Mouse (Mus musculus) thymus, postnatal 10 days (tissue): ENCODE results near the gene BC051019.

ENCODE experiments used
- DNase-seq, 2 experiments: peaks; one replicate each; pipeline ENCODE4 v3.0.0; 2021; ENCODE audit warnings: low spot score in 2 of 2

BC051019 gene

DNA sequence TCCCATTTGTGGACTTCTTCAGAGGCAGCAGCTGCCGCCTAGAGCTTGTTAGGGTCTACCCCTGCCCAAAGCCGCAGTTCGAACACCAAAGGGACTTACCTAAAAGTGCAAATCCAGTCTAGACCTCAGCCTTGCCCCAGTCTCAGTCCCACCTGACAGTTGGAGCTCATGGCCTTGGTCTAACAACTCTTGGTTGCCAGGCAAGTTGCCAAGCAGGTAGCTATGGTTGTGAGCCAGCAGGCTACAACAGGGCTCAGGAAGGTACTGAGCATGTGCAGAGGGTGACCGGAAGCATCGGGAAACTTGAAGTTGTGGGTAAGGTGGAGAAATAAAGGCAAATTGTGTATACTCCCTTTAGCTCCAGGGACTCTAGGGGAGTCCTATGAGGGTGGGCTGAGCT lies at the start of gene BC051019:
TSS of gene BC051019 (minus strand) at position 154 of the 400 bp plus-strand sequence.
- DNase-seq, result no peak

DNA sequence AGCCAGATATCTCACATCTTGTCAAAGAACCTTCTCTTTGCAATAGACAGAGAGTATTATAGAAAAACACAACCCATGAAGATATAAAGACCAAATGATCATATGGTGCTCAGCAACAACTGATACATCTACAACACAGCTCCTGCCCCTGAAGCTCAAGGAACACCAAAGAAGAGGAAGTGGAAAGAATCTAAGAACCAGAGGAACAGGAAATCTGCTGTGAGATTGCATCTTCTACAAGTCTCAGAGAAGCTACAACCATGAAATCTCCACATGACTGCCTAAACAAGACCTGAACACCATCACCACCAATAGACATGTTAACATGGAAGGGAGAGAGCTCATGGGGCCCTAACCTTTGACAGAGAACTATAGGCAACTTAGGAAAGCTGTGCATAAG lies 48.6 kb upstream of the BC051019 start:
- DNase-seq, result no peak

DNA sequence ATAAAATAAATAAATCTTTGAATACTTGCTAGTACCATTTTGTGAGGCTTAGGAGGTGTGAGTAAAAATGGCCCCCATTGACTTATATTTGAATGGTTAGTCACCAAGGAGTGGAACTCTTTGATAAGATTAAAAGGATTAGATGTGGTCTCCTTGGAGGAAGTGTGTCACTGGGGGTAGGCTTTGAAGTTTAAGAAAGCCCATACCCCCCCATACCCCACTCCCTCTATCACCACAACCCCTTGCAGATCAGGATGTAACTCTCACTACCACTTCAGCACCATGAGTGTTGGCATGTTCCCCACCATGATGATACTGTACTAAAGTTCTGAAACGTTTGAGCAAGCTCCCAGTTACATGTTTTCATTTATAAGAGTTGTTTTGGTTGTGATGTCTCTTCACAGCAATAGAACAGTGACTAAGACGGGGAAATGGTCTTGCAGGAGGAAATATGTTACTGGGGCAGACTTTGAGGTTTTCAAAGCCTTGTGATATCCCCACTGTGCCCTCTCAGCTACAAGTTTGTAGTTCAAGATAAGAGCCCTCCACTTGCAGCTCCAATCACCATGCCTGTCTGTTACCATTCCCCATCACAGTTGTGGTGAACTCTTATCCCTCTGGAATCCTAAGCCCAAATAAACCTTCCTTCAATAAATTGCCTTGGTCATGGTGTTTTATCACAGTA lies 45.2 kb upstream of the BC051019 start:
- DNase-seq, result no peak

DNA sequence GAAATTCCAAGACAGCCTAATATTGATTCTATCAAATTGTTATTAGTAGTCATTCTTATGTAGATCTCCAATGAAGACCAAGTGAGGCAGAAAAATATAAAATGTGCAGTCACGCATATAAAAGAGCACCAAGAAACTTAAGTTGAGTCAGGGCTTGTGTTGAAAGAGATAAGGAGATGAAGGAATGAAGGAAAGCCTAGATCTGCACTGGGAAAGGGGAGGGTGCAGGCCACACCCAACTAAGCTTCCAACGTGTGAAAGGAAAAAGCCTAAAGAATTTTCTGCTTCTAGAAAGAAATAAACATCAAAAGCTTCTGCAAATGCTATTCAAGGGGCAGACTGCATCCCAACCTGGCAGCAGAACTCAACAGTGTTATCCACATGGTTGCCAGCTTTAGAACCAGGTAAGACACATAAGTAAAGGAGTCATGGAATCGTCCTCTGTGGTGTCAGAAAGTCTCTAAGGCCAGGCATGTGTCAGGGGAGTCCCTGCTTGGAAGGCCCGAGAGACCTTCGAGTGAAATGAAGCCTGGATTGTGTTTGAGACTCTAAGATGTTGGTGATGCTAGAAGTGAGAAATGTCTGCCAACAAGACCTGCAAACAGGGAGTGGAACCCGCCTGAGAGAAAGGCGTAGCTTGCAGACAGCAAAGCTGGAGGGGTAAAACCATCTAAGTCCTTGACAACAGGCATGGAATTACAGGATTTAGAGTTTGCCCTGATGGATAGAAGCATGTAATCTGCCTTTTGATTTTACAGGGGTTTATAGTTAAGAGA lies 44.1 kb upstream of the BC051019 start:
- no peak for DNase-seq

DNA sequence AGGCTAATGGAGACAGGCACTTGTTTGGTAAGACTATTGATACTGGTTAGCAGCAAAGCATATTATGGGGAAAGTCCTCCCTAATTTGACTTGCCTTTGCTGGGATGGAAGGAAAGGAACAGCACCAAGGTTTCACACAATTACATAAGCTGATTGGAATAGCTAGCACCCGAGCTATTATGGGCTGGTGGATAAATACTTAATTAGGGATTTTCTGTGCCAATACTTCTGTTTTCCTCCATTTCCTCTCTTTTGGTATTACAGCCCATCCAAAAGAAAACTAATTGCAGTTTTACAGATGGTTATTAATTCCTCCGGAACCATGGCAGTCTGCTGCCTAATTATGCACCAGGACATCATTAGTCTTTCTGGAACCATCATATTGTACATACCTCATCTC lies 40.4 kb upstream of the BC051019 start:
- DNase-seq, result no peak

DNA sequence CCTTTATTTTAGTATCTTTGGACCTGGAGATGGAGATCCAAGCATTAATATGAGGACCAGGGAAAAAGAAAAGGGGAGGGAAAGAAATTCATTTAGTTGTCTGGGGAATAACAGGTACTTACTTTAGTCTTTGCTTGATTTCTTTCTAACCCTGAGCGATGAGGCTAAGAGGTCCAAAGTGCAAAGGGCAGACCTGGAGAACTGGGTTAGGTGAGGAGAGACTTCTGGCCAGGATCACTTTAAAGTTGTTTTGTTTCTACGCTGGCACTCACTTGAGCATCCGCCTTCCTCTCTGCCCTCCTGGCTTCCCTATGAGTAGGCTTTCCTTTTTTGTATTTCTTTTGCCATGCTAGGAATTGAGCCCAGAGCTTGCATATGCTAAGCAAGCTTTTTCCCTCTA lies 32.6 kb upstream of the BC051019 start:
- no peak for DNase-seq

DNA sequence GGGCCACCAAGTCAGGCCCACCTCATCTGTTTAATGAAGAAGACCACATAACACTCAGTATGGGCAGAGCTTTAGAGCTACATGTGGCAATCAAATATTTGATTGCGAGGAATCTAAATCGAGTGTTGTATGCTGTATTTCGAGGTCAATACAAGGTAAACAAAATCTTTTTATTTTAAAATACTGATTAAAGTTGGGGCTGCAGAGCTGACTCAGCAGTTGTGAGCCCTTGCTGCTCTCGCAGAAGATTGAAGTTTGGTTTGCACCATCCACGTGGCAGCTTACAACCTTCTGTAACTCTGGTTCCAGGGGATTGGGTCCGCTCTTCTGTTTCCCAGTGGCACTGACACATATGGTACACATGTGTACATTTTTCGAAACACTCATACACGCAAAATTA lies 30.4 kb upstream of the BC051019 start:
- no peak for DNase-seq

DNA sequence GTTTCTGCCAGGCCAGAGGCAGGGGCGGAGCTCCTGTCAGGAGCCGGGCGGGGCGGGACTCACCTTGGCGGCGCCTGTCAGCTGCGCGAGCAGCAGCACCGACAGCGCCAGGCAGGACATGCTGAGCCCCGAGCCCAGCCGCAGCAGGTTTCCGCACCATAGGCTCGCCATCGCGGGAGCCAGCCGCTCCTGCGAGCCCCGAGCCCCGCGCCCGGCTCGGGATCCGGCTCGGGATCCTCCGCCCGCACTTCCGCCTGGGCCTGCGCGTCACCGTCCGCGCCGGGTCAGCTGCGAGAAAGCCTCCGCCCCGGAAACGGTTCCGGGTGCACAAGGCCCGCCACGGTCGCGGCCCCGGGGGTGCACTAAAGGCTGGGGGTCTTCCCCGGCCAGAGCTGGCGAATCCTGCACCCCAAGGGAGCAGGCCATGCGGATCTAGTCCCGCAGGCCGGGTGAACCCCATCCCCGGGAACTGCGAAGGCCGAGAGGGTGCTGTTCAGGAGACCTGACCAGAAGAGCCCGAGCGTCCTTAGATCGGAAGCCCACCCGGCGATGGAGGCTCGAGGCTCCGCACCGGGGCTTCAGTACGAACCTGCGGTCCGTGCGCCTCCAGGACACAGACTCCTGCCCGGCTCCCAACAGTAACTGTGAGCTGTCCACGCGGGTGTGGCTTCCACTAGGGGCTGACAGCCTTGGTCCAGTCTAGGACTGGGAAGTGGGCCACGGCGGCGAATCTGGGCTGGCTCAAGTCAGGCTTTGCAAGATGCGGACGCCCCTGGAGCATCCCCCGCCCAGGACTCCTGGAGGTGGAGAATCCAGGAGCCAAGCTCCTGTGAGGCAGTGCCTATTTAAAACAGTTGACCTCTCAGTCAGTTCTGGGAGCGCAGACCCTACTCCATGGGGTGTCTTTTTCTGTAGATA lies 28.6 kb upstream of the BC051019 start, which contains the start of gene Tmem9b:
TSS of gene Tmem9b (minus strand) at position 868 of the 918 bp plus-strand sequence.
- DNase-seq, result peak; percentile 67 to 79

DNA sequence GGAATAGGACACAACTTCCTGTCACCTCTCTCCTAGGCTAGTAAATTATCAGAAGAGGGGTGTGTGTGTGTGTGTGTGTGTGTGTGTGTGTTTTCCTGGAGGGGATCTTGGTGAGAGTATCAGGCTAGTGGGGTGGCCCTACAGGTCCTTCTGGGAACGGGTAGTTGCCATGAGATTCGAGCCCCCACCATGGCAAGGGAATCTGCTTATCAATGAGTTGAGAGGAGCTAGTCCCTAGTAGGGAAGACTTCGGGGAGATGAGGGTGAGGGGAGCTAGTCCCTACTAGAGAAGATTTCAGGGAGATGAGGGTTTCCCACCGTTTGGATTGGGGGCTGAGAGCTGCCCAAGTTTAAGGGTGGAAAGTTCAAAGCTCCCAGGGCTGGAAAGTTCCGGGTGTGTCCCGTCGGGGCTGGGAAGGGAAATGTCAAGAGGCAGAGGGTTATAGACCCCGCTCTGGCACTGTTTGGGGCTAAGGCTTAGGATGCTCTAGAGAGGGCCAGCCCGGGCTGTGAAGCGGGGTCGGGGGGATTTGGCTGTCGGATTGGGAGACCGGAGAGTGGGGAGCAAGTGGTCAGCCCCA lies 27.9 kb upstream of the BC051019 start:
- peak in 1 of 2 experiments; percentile 4 for DNase-seq

DNA sequence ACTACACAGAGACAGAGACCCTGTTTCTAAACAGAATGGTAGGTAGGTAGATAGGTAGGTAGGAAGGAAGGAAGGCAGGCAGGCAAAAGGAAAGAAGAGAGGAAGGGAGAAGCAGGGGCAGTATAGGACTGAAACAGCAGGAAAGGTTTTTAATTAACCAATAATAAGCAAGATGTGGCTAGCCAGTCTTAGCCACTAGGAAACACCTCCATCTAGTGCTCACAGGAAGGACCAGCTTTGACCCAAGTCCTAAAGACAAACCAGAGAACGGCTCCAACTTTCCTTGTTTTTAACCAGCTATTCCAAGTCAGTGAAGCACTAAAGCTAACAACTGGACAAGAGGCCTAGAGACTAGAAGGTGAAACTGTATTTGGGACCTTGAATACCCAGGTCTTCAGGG lies 24.1 kb upstream of the BC051019 start:
- no peak for DNase-seq

DNA sequence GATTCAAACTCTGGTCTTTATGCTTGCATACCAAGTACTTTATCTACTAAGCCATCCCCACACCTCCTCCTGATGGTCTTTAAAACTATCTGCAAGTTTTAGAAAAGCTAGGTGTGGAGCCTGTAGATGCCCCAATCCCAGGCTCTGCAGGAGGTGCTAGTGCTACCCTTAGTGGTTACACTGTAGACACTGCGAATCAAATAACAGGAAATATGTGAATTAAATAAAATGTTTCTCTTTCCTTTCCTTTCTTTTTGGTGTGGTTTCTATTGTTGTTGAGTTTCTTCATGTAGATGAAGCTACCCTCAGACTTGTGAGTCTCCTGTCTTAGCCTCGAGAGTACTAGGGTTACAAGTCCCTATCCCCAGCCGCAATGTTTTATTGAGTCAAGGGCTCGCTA lies 18.1 kb upstream of the BC051019 start:
- no peak for DNase-seq

DNA sequence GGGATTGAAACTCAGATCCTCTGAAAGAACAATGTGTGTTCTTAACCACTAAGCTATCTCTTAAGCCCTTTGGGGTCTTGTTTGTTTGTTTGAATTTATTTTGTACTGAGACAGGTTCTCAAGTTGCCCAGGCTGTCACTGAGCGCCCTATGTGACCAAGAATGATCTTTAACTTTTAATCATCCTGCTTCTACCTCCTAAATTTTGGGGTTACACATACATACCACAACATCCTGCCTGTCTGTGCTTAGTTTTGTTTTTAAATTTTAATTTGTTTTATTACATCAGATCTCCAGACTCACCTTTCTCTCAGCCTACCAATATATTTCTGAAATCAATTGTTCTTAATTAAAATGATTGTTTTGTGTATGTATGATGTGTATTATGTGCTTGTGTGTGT lies 17.4 kb upstream of the BC051019 start:
- no peak for DNase-seq

DNA sequence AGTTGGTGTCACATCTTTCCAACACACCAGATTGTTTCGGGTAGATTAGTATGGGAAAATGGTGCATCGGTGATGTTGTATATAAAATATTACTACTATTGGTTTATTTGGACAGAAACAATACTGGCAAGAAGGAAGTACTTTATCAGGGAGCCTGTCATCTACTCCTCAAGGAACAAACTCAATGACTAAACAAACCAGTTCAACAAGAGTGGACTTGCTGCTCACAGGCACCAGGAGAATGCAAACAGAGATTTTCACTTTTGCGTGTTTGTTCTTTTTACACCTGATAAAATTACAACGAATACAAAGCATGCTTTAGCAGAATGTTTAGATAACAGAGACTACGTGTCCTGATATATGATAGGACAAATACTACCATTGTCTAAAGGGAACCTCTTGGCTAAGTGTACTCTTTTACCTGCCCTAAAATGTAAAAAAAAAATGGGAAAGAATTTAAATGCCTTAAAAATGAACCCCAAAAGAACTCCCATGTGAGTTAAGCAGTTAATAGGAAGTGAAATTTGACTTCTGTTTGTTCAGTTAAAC lies 16.2 kb upstream of the BC051019 start:
- no peak for DNase-seq

DNA sequence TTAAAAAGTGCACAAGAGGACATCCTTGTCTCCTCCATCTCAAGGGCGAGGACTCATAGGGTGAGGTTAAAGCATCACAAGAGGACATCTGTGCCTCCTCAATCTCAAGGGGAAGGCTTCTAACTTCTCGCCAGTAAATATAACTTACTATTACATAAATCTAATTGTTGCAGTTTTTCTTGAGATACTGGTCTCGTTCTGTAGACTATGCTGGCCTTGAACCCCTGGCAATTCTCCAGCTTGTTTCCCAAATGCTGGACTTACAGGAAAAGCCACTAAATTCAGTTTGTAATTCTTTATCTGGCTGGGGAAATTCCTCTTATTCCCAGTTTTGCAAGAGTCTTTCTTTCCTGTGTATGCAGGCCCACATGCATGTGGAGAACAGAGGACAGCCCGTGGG lies 11.2 kb upstream of the BC051019 start:
- DNase-seq, result no peak

DNA sequence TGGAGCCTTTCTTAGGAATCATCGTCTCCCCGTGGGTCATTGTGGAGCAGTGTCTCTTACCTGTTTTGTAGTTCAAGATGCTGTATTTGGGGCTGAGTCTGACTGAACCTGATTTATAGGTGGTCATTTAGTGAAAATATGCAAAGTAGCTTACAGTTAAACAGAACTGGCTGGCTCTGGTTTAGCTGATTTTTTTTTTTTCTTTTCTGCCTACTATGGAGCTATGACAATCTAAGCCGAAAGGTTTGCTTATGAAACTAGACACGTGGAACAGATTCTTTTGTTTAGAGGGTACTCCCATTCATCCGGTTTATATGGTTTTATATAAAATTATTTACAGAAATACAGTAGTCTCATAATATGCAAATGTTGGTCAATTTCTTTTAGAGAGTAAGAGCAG lies 8.0 kb upstream of the BC051019 start, which contains the start of gene Ascl3:
TSS of gene Ascl3 (minus strand) at position 101 of the 400 bp plus-strand sequence.
- no peak for DNase-seq

DNA sequence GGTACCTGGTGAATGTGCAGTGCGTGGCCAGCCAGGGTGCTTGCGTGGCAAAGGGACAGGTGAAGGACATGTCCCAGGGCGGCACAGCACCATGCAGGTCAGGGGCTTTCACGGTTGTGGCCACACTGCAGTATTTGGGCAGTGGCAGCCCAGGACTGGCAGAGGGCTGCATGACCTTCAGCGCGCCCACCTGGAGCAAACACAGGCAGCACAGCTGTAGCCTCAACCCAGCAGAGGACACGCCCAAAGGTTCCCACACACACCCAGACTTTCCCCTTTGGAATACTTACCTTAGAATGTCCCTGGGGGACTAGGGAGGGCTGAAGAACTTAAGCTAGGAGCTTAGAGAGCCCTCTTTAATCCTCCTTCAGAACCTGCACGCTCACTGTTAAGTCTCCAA lies 536 bp downstream of the BC051019 start:
- DNase-seq, result no peak

DNA sequence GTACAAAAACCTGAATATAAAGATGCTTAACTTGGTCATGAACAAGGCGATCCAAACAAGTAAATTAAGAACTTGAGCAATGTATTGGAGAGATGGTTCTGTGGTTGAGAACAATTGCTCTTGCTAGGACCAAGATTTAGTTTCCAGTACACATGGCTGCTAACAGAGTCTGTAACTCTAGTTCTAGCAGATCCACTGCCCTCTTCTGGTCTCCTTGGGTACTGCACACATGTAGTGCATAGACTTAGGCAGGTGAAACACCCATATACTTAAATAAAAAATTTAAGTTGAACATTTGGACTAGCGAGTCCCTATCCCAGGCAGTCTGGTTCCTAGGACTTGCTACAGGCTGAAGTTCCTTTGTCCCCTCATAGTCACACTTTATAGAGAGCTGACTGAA lies 1.0 kb downstream of the BC051019 start:
- DNase-seq, result no peak

DNA sequence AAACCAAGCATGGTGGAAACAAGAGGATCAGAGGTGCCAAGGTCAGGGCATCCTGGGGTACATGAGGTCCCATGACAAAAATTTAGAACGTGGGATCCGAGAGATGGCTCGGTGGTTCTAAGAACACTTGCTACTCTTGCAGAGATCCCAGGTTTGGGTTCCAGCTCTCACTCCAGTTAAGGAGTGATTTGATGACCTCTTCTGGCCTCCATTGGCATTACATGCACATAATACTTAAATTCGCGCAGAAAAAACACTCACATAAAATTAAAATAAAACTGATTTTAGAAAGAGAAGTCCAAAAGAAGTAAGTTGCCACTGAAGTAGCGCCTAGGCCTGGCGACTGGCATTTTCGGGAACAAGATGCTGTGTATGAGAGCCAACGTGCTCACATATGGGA lies 4.4 kb downstream of the BC051019 start:
- no peak for DNase-seq

DNA sequence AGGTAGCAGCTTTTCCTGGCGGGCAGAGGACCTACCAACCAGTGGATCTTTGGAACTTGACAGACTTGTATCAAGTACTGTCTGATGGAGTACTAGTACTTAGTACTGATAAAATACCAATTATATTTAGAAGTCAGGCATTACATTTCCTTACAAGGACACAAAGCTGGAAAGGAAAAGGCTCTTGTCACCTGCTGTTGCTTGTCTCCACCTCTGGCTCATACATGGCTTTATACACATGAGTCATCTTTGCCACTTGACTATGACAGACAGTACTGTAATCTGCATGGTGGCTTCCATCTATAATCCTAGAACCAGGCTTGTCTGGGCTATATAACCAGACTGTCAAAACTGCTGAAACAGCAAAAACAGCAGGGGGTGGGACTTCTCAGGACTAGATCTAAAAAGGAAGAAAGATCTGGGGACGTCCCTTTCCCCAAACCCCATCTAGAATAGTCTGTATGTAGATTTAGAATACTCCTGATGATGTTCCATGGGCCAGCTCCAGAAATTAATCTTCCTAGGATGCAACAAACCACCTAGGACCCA lies 10.1 kb downstream of the BC051019 start:
- DNase-seq, result no peak

DNA sequence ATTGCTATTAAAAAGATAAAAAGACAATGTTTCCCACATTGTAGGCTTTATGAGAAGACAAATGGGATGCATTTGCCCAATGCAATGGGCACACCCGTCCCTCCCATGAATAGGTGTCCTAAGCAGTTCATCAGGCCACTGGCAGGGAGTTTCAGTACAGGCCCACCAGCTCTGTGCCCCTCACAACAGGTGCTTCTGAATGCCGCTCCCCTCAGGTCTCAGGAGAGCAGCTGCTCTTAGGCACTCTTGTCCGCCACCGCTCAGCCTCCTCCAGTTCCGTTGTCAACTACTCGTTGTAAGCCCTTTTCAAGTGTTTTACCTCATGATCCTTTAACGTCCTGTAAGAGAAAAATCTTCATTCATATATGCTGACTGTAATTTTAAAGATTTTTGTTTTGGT lies 11.5 kb downstream of the BC051019 start:
- no peak for DNase-seq

DNA sequence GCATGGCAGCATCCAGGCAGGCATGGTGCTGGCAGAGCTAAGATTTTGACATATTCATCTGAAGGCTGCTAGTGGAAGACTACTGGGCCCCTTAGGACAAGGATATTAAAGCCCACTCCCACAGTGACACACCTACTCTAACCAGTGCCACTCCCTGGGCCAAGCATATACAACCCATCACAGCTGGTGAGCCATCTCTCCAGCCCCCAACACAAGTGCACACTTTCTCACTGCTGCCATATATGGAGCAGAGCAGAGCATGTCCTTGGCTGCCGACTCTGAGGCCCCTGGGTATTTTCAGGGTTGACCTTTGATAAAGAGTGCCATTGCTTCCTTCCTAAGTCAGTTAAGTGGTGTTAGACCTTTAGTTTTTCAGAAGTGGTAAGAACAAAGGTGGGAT lies 13.6 kb downstream of the BC051019 start:
- DNase-seq, result no peak
